Mouse (Mus musculus): Measurements from ENCODE around the gene Uba52. TPM values are rescaled to one million over a fixed set of nuclear protein-coding genes. Genes with fewer than 3 reads are reported as not detected.

Gene Uba52
- polyA plus RNA-seq, 1 experiment from 2014 or later: 1,265 TPM

DNA sequence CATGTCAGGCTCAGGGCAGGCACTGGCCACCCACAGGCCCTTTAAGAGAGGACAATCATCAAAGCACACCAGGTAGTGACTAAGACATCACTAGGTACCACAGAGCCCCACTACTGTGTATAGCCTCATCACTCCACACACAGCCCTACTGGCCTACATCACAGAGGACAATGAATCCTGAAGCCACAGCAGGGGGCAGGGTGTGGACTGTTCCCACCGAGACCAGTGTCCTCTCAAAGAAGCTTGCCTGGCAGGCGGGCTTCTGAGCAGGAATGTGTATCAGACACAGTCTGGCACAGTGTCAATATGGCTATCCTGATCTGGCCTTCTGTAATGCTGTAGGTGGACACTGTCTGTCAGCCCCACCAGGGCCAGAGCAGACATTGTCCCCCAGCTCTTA lies 40.7 kb downstream of the Uba52 start:
- 73% methylated on average over 2 of the region's 2 CpGs for WGBS
- TF ChIP-seq CTCF (IDR thresholded peaks at IDR 0.05; ENCODE audit: low read depth): no peak
- no peak for DNase-seq (ENCODE audit: low spot score)
- peaks cover 8% of the 10 kb centered on the region; the same call in 1 of the 2 replicates for H3K4me1 ChIP-seq (replicated peaks; ENCODE audit: insufficient read depth, low read length)
- H3K27me3 ChIP-seq (ENCODE audit: insufficient read depth, low read length): no peaks in the 10 kb centered on the region
- no peaks in the 10 kb centered on the region for H3K9me3 ChIP-seq (replicated peaks; ENCODE audit: low read length)
- no peak for ATAC-seq (replicated peaks; ENCODE audit: low FRiP score, low read depth)
- H3K27ac ChIP-seq: no peak overlapping the region
- no peak overlapping the region for H3K4me3 ChIP-seq (replicated peaks; ENCODE audit: low read depth, low read length)
- H3K9ac ChIP-seq (ENCODE audit: low read depth, low read length): no peak overlapping the region
- 0 out of 2 replicates have a peak, but pooled peaks cover 2% of the 10 kb centered on the region for H3K36me3 ChIP-seq (ENCODE audit: insufficient read depth, low read length)
- H3K4me2 ChIP-seq (ENCODE audit: low read length): no peak overlapping the region

DNA sequence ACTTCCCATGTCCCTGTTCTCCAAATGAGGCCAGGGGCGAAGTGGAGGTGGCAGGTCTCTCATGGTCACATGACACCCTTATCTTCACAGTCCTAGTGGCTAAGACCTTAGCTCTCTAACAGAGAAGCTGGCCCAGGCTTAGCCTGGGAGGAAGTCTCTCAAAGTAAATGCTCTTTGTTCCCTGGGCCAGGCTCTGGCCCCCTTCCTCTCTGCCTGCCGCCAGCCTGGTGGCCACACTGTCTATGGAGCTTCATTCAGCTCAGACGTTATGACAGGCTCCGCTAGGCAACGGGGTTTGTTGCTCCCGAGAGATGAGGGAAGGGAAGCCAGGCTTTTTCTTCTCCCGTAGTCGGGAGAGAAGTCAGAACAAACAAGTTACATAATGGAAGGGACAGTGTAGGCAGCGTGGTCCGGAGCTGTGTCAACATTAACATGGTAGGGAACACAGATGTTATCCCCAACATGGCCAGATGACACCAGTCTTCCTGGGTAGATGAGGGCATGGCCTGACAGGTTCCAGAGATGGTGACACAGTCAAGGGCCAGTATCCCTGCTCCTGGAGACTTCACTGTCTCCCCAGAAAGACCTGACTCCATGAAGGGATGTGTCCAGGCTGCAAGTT lies 41.2 kb downstream of the Uba52 start:
- Histone ChIP-seq H3K27ac (no peak overlapping the region), H3K9ac (ENCODE audit: low read depth, low read length) (no peak overlapping the region)
- ATAC-seq (replicated peaks; ENCODE audit: low FRiP score, low read depth): no peak

DNA sequence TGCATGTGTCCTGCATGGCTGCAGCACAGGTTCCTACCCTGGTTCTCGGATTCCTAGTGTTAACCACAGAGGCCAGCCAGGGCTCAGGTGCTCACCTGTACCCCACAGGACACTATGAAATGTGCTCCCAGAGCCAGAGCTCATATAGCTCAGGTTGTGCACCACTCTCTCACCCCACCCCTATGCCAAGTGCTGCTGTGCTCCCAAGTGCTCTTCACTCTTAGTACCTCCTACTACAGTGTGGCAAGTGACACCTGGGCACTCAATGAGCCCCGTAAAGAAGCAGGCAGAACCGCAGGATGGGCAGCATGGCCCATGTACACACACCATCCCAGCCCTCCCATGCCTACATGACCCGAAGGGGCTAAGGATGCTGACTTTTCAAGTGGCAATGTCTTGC lies 41.9 kb downstream of the Uba52 start:
- H3K27ac ChIP-seq: no peak overlapping the region
- no peak for ATAC-seq (replicated peaks; ENCODE audit: low FRiP score, low read depth)

More for the DNA sequence above, 41.2 kb downstream of the Uba52 start:
- Histone ChIP-seq H3K36me3 (ENCODE audit: insufficient read depth, low read length) (0 out of 2 replicates have a peak, but pooled peaks cover 2% of the 10 kb centered on the region), H3K27me3 (ENCODE audit: insufficient read depth, low read length) (no peaks in the 10 kb centered on the region), H3K9me3 (replicated peaks; ENCODE audit: low read length) (no peaks in the 10 kb centered on the region), H3K4me3 (replicated peaks; ENCODE audit: low read depth, low read length) (no peak overlapping the region), H3K4me1 (replicated peaks; ENCODE audit: insufficient read depth, low read length) (peaks cover 8% of the 10 kb centered on the region; the same call in 1 of the 2 replicates), H3K4me2 (ENCODE audit: low read length) (no peak overlapping the region)
- TF ChIP-seq CTCF (IDR thresholded peaks at IDR 0.05; ENCODE audit: low read depth): no peak
- WGBS: 54% methylated on average over 10 of the region's 10 CpGs
- DNase-seq (ENCODE audit: low spot score): no peak

DNA sequence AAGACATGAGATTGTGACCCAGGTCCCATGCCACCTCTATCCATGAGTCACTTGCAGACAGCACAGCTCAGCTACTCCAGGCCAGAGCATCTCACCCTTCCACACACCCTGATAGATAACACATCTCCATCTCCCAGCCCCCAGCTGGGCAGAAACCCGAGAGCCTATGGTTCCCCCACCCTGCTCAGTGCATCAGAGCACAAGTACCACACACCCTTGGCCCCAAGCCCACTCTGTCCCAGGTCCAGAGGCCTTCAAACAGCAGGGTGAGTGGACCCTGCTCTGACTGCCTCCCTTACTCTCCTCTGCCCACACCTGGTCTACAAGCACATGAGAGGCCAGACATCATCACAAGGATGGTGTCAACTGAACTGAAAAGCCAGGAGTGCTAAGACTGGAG lies 42.7 kb downstream of the Uba52 start:
- Histone ChIP-seq H3K27ac (no peak overlapping the region), H3K36me3 (ENCODE audit: insufficient read depth, low read length) (0 out of 2 replicates have a peak, but pooled peaks cover 2% of the 10 kb centered on the region), H3K4me2 (ENCODE audit: low read length) (no peak overlapping the region), H3K27me3 (ENCODE audit: insufficient read depth, low read length) (no peaks in the 10 kb centered on the region), H3K9ac (ENCODE audit: low read depth, low read length) (no peak overlapping the region), H3K4me3 (replicated peaks; ENCODE audit: low read depth, low read length) (no peak overlapping the region), H3K4me1 (replicated peaks; ENCODE audit: insufficient read depth, low read length) (peaks cover 8% of the 10 kb centered on the region; the same call in 1 of the 2 replicates), H3K9me3 (replicated peaks; ENCODE audit: low read length) (no peaks in the 10 kb centered on the region)
- ATAC-seq (replicated peaks; ENCODE audit: low FRiP score, low read depth): 0 out of 2 replicates have a peak, but pooled peaks have one; percentile 27
- no peak for DNase-seq (ENCODE audit: low spot score)
- 47% methylated on average over 1 of the region's 1 CpGs for WGBS
- no peak for TF ChIP-seq CTCF (IDR thresholded peaks at IDR 0.05; ENCODE audit: low read depth)

More for the DNA sequence above, 41.9 kb downstream of the Uba52 start:
- WGBS: 84% methylated on average over 4 of the region's 4 CpGs
- Histone ChIP-seq H3K9me3 (replicated peaks; ENCODE audit: low read length) (no peaks in the 10 kb centered on the region), H3K4me2 (ENCODE audit: low read length) (no peak overlapping the region), H3K36me3 (ENCODE audit: insufficient read depth, low read length) (0 out of 2 replicates have a peak, but pooled peaks cover 2% of the 10 kb centered on the region), H3K27me3 (ENCODE audit: insufficient read depth, low read length) (no peaks in the 10 kb centered on the region), H3K9ac (ENCODE audit: low read depth, low read length) (no peak overlapping the region), H3K4me1 (replicated peaks; ENCODE audit: insufficient read depth, low read length) (peaks cover 8% of the 10 kb centered on the region; the same call in 1 of the 2 replicates), H3K4me3 (replicated peaks; ENCODE audit: low read depth, low read length) (no peak overlapping the region)
- TF ChIP-seq CTCF (IDR thresholded peaks at IDR 0.05; ENCODE audit: low read depth): no peak
- DNase-seq (ENCODE audit: low spot score): no peak

DNA sequence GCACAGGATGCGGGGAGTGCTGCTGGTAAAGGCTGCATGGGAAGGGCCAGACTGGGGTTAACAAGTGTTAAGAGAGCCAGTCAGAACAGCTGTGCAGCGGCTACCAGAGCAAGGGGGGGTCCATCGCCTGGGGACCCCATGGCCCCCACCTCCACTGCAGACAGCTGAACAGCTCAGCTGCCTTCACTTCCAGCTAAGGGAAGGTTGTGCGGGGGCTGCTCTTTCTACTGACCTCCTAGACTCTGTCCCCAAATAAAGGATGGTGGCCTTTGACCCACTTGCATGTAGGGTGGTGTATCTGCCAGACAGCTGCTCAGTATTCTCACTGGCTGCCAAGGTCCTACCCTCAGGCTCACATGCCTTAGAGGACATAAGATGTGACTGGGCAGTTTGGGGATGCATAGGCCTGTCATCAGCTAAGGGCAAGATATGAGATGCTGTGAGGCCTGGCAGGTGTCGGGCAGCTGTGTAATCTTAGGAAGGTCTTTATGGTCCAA lies 43.3 kb downstream of the Uba52 start:
- DNase-seq (ENCODE audit: low spot score) (no peak), ATAC-seq (replicated peaks; ENCODE audit: low FRiP score, low read depth) (0 out of 2 replicates have a peak, but pooled peaks have one; percentile 9)
- Histone ChIP-seq H3K9me3 (replicated peaks; ENCODE audit: low read length) (no peaks in the 10 kb centered on the region), H3K4me1 (replicated peaks; ENCODE audit: insufficient read depth, low read length) (peaks cover 8% of the 10 kb centered on the region; the same call in 1 of the 2 replicates), H3K27ac (no peak overlapping the region), H3K36me3 (ENCODE audit: insufficient read depth, low read length) (0 out of 2 replicates have a peak, but pooled peaks cover 2% of the 10 kb centered on the region), H3K4me3 (replicated peaks; ENCODE audit: low read depth, low read length) (no peak overlapping the region), H3K27me3 (ENCODE audit: insufficient read depth, low read length) (no peaks in the 10 kb centered on the region), H3K4me2 (ENCODE audit: low read length) (no peak overlapping the region), H3K9ac (ENCODE audit: low read depth, low read length) (no peak overlapping the region)
- no peak for TF ChIP-seq CTCF (IDR thresholded peaks at IDR 0.05; ENCODE audit: low read depth)
- 55% methylated on average over 5 of the region's 5 CpGs for WGBS

DNA sequence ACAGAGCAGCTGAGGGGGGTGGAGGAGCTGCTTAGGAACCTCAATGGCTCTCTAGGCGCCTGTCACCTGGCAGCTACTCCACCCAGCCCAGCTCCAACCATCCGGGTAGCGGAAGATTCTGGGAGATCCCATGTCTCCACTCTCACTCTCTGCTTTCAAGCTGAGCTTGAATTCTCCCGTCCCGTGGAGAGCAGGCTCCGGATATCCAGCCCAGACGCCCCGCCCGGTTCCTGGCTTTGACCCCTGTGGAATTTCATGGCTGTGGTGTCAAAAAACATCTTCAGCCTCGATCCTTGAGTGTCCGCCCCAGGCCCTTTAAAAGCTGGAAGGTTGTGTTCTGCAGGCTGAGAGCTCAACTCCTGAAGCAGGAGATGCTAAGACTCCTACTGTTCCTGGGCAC lies 43.8 kb downstream of the Uba52 start:
- Histone ChIP-seq H3K27ac (no peak overlapping the region), H3K4me1 (replicated peaks; ENCODE audit: insufficient read depth, low read length) (peaks cover 8% of the 10 kb centered on the region; the same call in 1 of the 2 replicates), H3K9me3 (replicated peaks; ENCODE audit: low read length) (no peaks in the 10 kb centered on the region), H3K36me3 (ENCODE audit: insufficient read depth, low read length) (0 out of 2 replicates have a peak, but pooled peaks cover 2% of the 10 kb centered on the region), H3K4me3 (replicated peaks; ENCODE audit: low read depth, low read length) (no peak overlapping the region), H3K4me2 (ENCODE audit: low read length) (0 out of 2 replicates have a peak overlapping the region, but pooled peaks have one; percentile 11), H3K27me3 (ENCODE audit: insufficient read depth, low read length) (no peaks in the 10 kb centered on the region), H3K9ac (ENCODE audit: low read depth, low read length) (no peak overlapping the region)
- DNase-seq (ENCODE audit: low spot score): no peak
- TF ChIP-seq CTCF (IDR thresholded peaks at IDR 0.05; ENCODE audit: low read depth): no peak
- 48% methylated on average over 11 of the region's 11 CpGs for WGBS
- ATAC-seq (replicated peaks; ENCODE audit: low FRiP score, low read depth): no peak
